Mouse (Mus musculus) kidney, postnatal 0 days (tissue): ENCODE results near the gene Zfp94. TPM values are rescaled to one million over a fixed set of nuclear protein-coding genes. Genes with fewer than 3 reads are reported as not detected.
"Not testable (repeated sequence)": the region's sequence is repeated elsewhere in the genome, so short reads cannot be mapped to it uniquely, and the experiment has no call there.

Experiments used
- ATAC-seq: fragments of 200-750 bp; cut with Nextera tagmentation; replicated peaks from 2 replicates; pipeline ENCODE4 v1.8.0; 2017; ENCODE audit warnings: low read depth, moderate number of reproducible peaks, moderate TSS enrichment, moderate library complexity; ENCODE audit not compliant: low FRiP score
- DNase-seq: peaks from one replicate; pipeline ENCODE4 v3.0.0-alpha.2; 2016; ENCODE audit warnings: low spot score
- H3K27ac ChIP-seq: fragments of 300-500 bp; sonication (generic); 2 replicates; pipeline ENCODE4 v1.5.1; 2014; ENCODE audit warnings: mild to moderate bottlenecking
- H3K27me3 ChIP-seq: fragments of 300-500 bp; sonication (generic); 2 replicates; pipeline ENCODE4 v1.6.1; 2014; ENCODE audit warnings: low read length, mixed read lengths; ENCODE audit not compliant: insufficient read depth
- H3K36me3 ChIP-seq: fragments of 300-500 bp; sonication (generic); 2 replicates; pipeline ENCODE4 v1.6.1; 2014; ENCODE audit warnings: low read length, mixed read lengths; ENCODE audit not compliant: insufficient read depth
- H3K4me1 ChIP-seq: fragments of 300-500 bp; sonication (generic); replicated peaks from 2 replicates; pipeline ENCODE4 v1.6.1; 2014; ENCODE audit warnings: antibody characterized with exemption, low read length, mixed read lengths; ENCODE audit not compliant: insufficient read depth
- H3K4me2 ChIP-seq: fragments of 300-500 bp; sonication (generic); 2 replicates; pipeline ENCODE4 v1.6.1; 2014; ENCODE audit warnings: mild to moderate bottlenecking, low read length, moderate library complexity, mixed read lengths
- H3K4me3 ChIP-seq: fragments of 300-500 bp; sonication (generic); replicated peaks from 2 replicates; pipeline ENCODE4 v1.5.1; 2014; ENCODE audit warnings: low read depth, low read length
- H3K9ac ChIP-seq: fragments of 300-500 bp; sonication (generic); 2 replicates; pipeline ENCODE4 v1.6.1; 2014; ENCODE audit warnings: low read depth, low read length
- H3K9me3 ChIP-seq: fragments of 300-500 bp; sonication (generic); replicated peaks from 2 replicates; pipeline ENCODE4 v1.6.1; 2016; ENCODE audit warnings: low read length, inconsistent platforms, mixed read lengths
- CTCF ChIP-seq: IDR thresholded peaks from 2 replicates; pipeline ENCODE4 v1.5.1; 2016; ENCODE audit warnings: antibody characterized with exemption, low read depth, mild to moderate bottlenecking, moderate library complexity
- WGBS: fragments of 180-500 bp; shearing (Covaris S2); extraction: QIAGEN DNeasy Blood & Tissue Kit; methylation state at CpG from one replicate; pipeline ENCODE4 v1.1.7; 2014; 5-methylcytosine and 5-hydroxymethylcytosine counted together
- polyA plus RNA-seq: library from polyadenylated mRNA; unstranded; fragments of >200 nt; fragmentation: Nextera tagmentation; extraction: Ambion mirVana; gene quantifications from 2 replicates; pipeline ENCODE4 v1.2.1, GENCODE M21; 2015

Gene Zfp94
- polyA plus RNA-seq, 1 experiment from 2014 or later: 9.8 TPM

DNA sequence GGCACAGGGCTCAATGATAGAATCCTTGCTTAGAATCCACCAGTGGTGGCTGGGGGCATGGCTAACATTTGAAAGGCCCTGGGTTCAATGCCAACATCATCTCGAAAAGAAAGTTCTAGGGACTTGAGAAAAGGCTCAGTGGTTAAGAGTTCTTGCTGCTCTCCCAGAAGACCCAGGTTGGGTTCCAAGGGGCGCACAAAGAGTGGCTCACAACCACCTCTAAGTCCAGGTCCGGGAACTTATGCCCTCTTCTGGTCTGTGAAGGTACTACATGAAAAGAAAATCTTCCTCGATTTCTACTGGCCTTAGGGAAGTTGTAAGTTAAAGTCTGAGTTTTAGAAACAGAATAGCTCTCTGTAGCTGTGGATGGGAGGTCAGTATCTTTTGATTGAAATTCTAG is 30.4 kb downstream of the Zfp94 start:
- WGBS: 53% methylated on average over 4 of the region's 4 CpGs

GRCm38 (mm10) chr7:24280858-24281145 is 35.7 kb downstream of the Zfp94 start:
- ATAC-seq (peak; percentile 54), DNase-seq (no peak)
- no peaks in the 10 kb centered on the region for H3K9me3 ChIP-seq
- no peak overlapping the region for H3K4me2 ChIP-seq
- no peaks in the 10 kb centered on the region for H3K4me1 ChIP-seq
- H3K27ac ChIP-seq: no peak overlapping the region
- no peak overlapping the region for H3K9ac ChIP-seq
- no peak for TF ChIP-seq CTCF
- 0 out of 2 replicates have a peak, but pooled peaks cover 4% of the 10 kb centered on the region for H3K36me3 ChIP-seq
- H3K4me3 ChIP-seq: no peak overlapping the region
- no peaks in the 10 kb centered on the region for H3K27me3 ChIP-seq
- 33% methylated on average over 4 of the region's 4 CpGs for WGBS

More for the DNA sequence above, 30.4 kb downstream of the Zfp94 start:
- Histone ChIP-seq H3K4me1 (no peaks in the 10 kb centered on the region), H3K27me3 (no peaks in the 10 kb centered on the region), H3K4me2 (no peak overlapping the region), H3K9ac (no peak overlapping the region), H3K4me3 (no peak overlapping the region), H3K27ac (no peak overlapping the region), H3K9me3 (no peaks in the 10 kb centered on the region), H3K36me3 (peaks cover 11% of the 10 kb centered on the region)
- DNase-seq (no peak), ATAC-seq (no peak)
- peak; percentile 38 for TF ChIP-seq CTCF

- WGBS: 61% methylated on average over 10 of the region's 10 CpGs
Observed at GRCm38 (mm10) chr7:24280031-24280857, 36.2 kb downstream of the Zfp94 start.

GRCm38 (mm10) chr7:24278771-24279170 is 37.7 kb downstream of the Zfp94 start:
- H3K4me1 ChIP-seq, H3K9me3 ChIP-seq, H3K9ac ChIP-seq, H3K4me3 ChIP-seq, H3K4me2 ChIP-seq, H3K27ac ChIP-seq, DNase-seq, ATAC-seq, H3K27me3 ChIP-seq: not testable (repeated sequence)
- 83% methylated on average over 3 of the region's 3 CpGs for WGBS
- peaks cover 18% of the 10 kb centered on the region for H3K36me3 ChIP-seq

More at GRCm38 (mm10) chr7:24280031-24280857, 36.2 kb downstream of the Zfp94 start:
- DNase-seq (no peak), ATAC-seq (0 out of 2 replicates have a peak, but pooled peaks have one; percentile 29)
- no peaks in the 10 kb centered on the region for H3K4me1 ChIP-seq
- no peak overlapping the region for H3K27ac ChIP-seq
- H3K9me3 ChIP-seq: no peaks in the 10 kb centered on the region
- H3K4me3 ChIP-seq: no peak overlapping the region
- H3K4me2 ChIP-seq: no peak overlapping the region
- H3K9ac ChIP-seq: no peak overlapping the region
- 0 out of 2 replicates have a peak, but pooled peaks cover 4% of the 10 kb centered on the region for H3K36me3 ChIP-seq
- H3K27me3 ChIP-seq: no peaks in the 10 kb centered on the region
- no peak for TF ChIP-seq CTCF

DNA sequence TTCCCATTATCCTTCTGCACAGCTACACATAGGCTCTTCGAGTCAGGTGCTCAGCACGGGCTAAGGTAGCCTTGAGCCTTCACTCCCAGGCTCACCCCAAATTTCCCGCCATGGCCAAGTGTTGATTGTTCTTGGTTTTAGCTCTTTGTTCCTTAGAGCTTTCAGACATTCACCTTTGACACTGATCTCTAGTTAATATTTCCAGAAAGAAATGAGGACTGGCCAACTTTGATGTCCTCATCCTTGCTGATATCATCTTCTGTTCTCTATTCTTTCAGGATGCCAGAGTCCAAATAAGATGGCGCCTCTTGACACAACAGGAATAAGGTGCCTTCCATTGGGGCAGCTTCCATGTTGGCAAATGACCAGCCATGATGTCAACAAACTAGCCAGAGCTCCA is 42.0 kb downstream of the Zfp94 start:
- 94% methylated on average over 4 of the region's 4 CpGs for WGBS
- no peak overlapping the region for H3K4me2 ChIP-seq
- no peaks in the 10 kb centered on the region for H3K27me3 ChIP-seq
- no peak for TF ChIP-seq CTCF
- ATAC-seq: no peak
- H3K4me3 ChIP-seq: no peak overlapping the region
- H3K4me1 ChIP-seq: peaks cover 4% of the 10 kb centered on the region; the same call in 1 of the 2 replicates
- no peak overlapping the region for H3K9ac ChIP-seq
- no peak for DNase-seq
- H3K9me3 ChIP-seq: no peaks in the 10 kb centered on the region
- peaks cover 22% of the 10 kb centered on the region for H3K36me3 ChIP-seq
- H3K27ac ChIP-seq: no peak overlapping the region

DNA sequence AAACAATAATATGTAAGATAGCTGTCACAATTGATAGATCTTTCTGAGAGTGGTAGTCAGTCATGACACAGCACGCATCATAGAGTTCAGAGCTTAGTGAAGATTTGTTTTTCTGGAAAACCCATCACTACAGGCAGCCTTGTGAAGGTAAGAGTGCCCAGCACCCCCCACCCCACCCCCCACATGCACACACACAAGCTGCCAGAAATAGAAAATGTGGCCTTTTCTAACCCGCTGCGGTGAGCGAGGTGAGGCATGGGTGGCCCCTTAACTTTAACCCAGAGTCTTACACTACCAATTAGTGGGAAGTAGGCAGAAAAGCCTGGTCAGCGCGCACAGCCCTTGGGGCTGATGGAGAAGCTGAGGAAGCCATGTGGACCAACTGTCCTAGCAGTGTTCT is 45.3 kb downstream of the Zfp94 start:
- ATAC-seq (no peak), DNase-seq (no peak)
- no peak overlapping the region for H3K27ac ChIP-seq
- no peaks in the 10 kb centered on the region for H3K9me3 ChIP-seq
- H3K4me2 ChIP-seq: 0 out of 2 replicates have a peak overlapping the region, but pooled peaks have one; percentile 91
- TF ChIP-seq CTCF: no peak
- no peak overlapping the region for H3K9ac ChIP-seq
- no peaks in the 10 kb centered on the region for H3K27me3 ChIP-seq
- H3K4me3 ChIP-seq: no peak overlapping the region
- H3K36me3 ChIP-seq: peaks cover 18% of the 10 kb centered on the region
- peaks cover 4% of the 10 kb centered on the region; the same call in 1 of the 2 replicates for H3K4me1 ChIP-seq
- WGBS: 93% methylated on average over 6 of the region's 6 CpGs
